Mouse (Mus musculus): Measurements from ENCODE around the gene Tgfbi. TPM values are rescaled to one million over a fixed set of nuclear protein-coding genes. Genes with fewer than 3 reads are reported as not detected.

The Tgfbi gene
- 1 to 10 TPM; 2.9 TPM for total RNA-seq (2023)

GRCm38 (mm10) chr13:56609103-56609856 lies at the start of gene Tgfbi:
Gene Tgfbi, plus strand, starts transcription at chr13:56609523.

Other genes with a start within 250 kb of the Tgfbi start
- not detected for gene Gm3045, start 182.9 kb upstream of the Tgfbi start, total RNA-seq (2023)
- not detected for gene Slc25a48, start 171.2 kb upstream of the Tgfbi start, total RNA-seq (2023)
- gene Il9, start 127.3 kb upstream of the Tgfbi start, total RNA-seq (2023), result not detected
- 1 to 10 TPM in 1 of 2 experiments, under 1 TPM in 1; 0.74 to 1.8 TPM for gene Fbxl21, start 87.1 kb upstream of the Tgfbi start, total RNA-seq (2023)
- not detected for gene Lect2, start 61.0 kb upstream of the Tgfbi start, total RNA-seq (2023)
- 10 to 100 TPM; 34.7 to 41.8 TPM for gene Smad5, start 93.5 kb downstream of the Tgfbi start, total RNA-seq (2023)
- under 1 TPM in 1 of 2 experiments, not detected in 1; 0.49 TPM for gene Gm45623, start 144.3 kb downstream of the Tgfbi start, total RNA-seq (2023)

Measured in B cell, adult 67 days (primary cell).